Mouse (Mus musculus) neural tube, embryonic 14.5 days (tissue): ENCODE measurements at regions not wholly inside any gene's neighbourhood (a gene's known extent, or its start where the extent isn't known, plus 50 kb on each side); places are given as distances from the start of the nearest gene placed in this dataset.
A peak's percentile ranks its signal among the peaks of the same experiment; 100 is the strongest.

Experiments used
- ATAC-seq: fragments of 200-750 bp; cut with Nextera tagmentation; 2 replicates; pipeline ENCODE4 v1.8.0; 2017; ENCODE audit warnings: low read depth, mild to moderate bottlenecking, moderate TSS enrichment, moderate library complexity
- H3K27ac ChIP-seq: fragments of 300-500 bp; sonication (generic); 2 replicates; pipeline ENCODE4 v1.5.1; 2014; ENCODE audit warnings: low read depth, mild to moderate bottlenecking, control low read depth, low read length, moderate library complexity, mixed read lengths
- H3K27me3 ChIP-seq: fragments of 300-500 bp; sonication (generic); 2 replicates; pipeline ENCODE4 v1.6.1; 2014; ENCODE audit warnings: low read length; ENCODE audit not compliant: control insufficient read depth, insufficient read depth
- H3K36me3 ChIP-seq: fragments of 300-500 bp; sonication (generic); 2 replicates; pipeline ENCODE4 v1.6.1; 2014; ENCODE audit warnings: low read length, mixed read lengths; ENCODE audit not compliant: control insufficient read depth, insufficient read depth
- H3K4me1 ChIP-seq: fragments of 300-500 bp; sonication (generic); 2 replicates; pipeline ENCODE4 v1.6.1; 2014; ENCODE audit warnings: low read length; ENCODE audit not compliant: control insufficient read depth, insufficient read depth
- H3K4me2 ChIP-seq: fragments of 300-500 bp; sonication (generic); 2 replicates; pipeline ENCODE4 v1.6.1; 2014; ENCODE audit warnings: mild to moderate bottlenecking, low read depth, low read length, control low read depth
- H3K4me3 ChIP-seq: fragments of 300-500 bp; sonication (generic); 2 replicates; pipeline ENCODE4 v1.5.1; 2014; ENCODE audit warnings: low read depth, low read length, control low read depth, mixed read lengths
- H3K9ac ChIP-seq: fragments of 300-500 bp; sonication (generic); replicated peaks from 2 replicates; pipeline ENCODE4 v1.6.1; 2014; ENCODE audit warnings: low read depth, mild to moderate bottlenecking, control low read depth, low read length, mixed read lengths
- H3K9me3 ChIP-seq: fragments of 300-500 bp; sonication (generic); 2 replicates; pipeline ENCODE4 v1.6.1; 2016; ENCODE audit warnings: low read length; ENCODE audit not compliant: control insufficient read depth
- WGBS: fragments of 180-500 bp; shearing (Covaris S2); extraction: QIAGEN DNeasy Blood & Tissue Kit; methylation state at CpG from one replicate; pipeline ENCODE4 v1.1.7; 2014; 5-methylcytosine and 5-hydroxymethylcytosine counted together

DNA sequence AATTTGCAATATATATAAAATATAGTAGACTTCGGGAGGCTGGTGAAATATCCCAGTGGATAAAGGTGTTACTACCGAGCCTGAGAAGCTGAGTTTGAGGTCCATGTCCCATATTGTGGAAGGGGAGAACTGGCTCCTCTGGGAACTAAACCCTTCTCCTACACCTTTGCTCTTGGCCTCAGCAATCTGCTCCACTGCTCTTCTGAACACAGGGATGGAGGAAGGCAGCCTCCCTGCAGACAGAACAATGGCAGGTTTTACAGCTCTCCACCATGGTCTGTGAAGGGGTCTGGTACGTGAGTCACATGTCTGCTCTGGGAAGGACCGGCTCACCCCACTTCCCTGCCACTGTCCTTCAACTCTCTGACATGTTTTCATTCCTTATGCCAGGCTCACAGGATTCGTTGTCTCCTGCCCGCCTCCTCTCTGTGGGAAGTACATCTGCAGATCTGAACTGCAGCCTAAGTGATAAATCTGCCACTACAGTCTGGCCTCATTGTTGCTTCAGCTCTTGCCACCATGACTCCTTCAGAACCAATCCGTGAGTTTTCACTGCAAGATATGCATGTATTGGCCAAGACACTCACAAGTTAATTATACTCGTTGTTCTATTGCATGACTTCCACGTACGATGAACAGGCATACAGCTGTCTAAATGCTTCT, 220.0 kb upstream of the Gm9767 start:
- no peak overlapping the region for H3K4me2 ChIP-seq
- WGBS = 32% methylated on average over 10 of the region's 10 CpGs

GRCm38 (mm10) chr10:25844348-25844747, 233.7 kb upstream of the Gm9767 start:
- Histone ChIP-seq H3K4me1 (no peaks in the 10 kb centered on the region), H3K27ac (no peak overlapping the region), H3K9me3 (no peaks in the 10 kb centered on the region), H3K36me3 (no peaks in the 10 kb centered on the region), H3K9ac (no peak overlapping the region), H3K4me3 (no peak overlapping the region), H3K4me2 (no peak overlapping the region), H3K27me3 (no peaks in the 10 kb centered on the region)
- ATAC-seq = no peak

More for the DNA sequence above, 220.0 kb upstream of the Gm9767 start:
- Histone ChIP-seq H3K4me3 (no peak overlapping the region), H3K9me3 (no peaks in the 10 kb centered on the region), H3K27ac (no peak overlapping the region), H3K36me3 (no peaks in the 10 kb centered on the region), H3K4me1 (0 out of 2 replicates have a peak, but pooled peaks cover 5% of the 10 kb centered on the region), H3K27me3 (no peaks in the 10 kb centered on the region), H3K9ac (no peak overlapping the region)
- ATAC-seq = peak; percentile 56; the same call in 1 of the 2 replicates

- Histone ChIP-seq H3K4me2 (no peak overlapping the region), H3K36me3 (no peaks in the 10 kb centered on the region), H3K4me3 (no peak overlapping the region), H3K9me3 (no peaks in the 10 kb centered on the region), H3K27me3 (no peaks in the 10 kb centered on the region), H3K9ac (no peak overlapping the region), H3K27ac (no peak overlapping the region), H3K4me1 (no peaks in the 10 kb centered on the region)
- WGBS = 88% methylated on average over 2 of the region's 2 CpGs
- ATAC-seq = no peak
These were observed 248.8 kb upstream of the Gm9767 start for GRCm38 (mm10) chr10:25829275-25829674.

GRCm38 (mm10) chr10:25804223-25804622, 268.2 kb upstream of the Smlr1 start:
- Histone ChIP-seq H3K27me3 (no peaks in the 10 kb centered on the region), H3K4me1 (no peaks in the 10 kb centered on the region), H3K4me2 (no peak overlapping the region), H3K9me3 (no peaks in the 10 kb centered on the region), H3K9ac (no peak overlapping the region), H3K4me3 (no peak overlapping the region), H3K36me3 (no peaks in the 10 kb centered on the region), H3K27ac (no peak overlapping the region)
- 90% methylated on average over 3 of the region's 3 CpGs for WGBS
- ATAC-seq = no peak

DNA sequence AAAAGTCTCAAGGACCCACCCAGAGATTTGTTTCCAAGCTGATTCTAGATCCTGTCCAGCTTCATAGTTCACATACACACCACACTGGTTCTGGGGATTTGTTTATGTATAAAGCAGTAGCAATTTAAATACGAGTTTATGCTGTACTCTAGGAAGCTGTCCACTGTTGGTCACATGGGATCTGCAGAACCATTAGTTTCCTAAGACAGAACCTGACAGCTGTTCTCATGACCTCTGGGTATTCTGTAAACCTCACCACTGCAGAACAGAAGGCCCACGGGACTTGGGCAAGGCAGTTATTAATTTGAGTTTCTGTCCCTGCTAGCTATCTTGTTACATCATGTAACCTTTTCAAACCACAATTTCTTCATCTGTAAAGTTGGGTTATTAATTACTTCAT, 265.4 kb upstream of the Smlr1 start:
- no peaks in the 10 kb centered on the region for H3K9me3 ChIP-seq
- H3K36me3 ChIP-seq = no peaks in the 10 kb centered on the region
- WGBS = 74% methylated on average over 2 of the region's 2 CpGs
- no peaks in the 10 kb centered on the region for H3K27me3 ChIP-seq
- no peak overlapping the region for H3K27ac ChIP-seq
- ATAC-seq = no peak
- H3K4me2 ChIP-seq = no peak overlapping the region
- H3K4me1 ChIP-seq = no peaks in the 10 kb centered on the region
- H3K9ac ChIP-seq = no peak overlapping the region
- no peak overlapping the region for H3K4me3 ChIP-seq

GRCm38 (mm10) chr10:25798881-25799280, 262.8 kb upstream of the Smlr1 start:
- H3K27ac ChIP-seq = no peak overlapping the region
- 94% methylated on average over 2 of the region's 2 CpGs for WGBS

GRCm38 (mm10) chr10:25790363-25790821, 254.3 kb upstream of the Smlr1 start:
- ATAC-seq = no peak
- Histone ChIP-seq H3K9me3 (no peaks in the 10 kb centered on the region), H3K9ac (no peak overlapping the region), H3K27ac (no peak overlapping the region), H3K4me3 (no peak overlapping the region), H3K36me3 (no peaks in the 10 kb centered on the region), H3K4me1 (no peaks in the 10 kb centered on the region), H3K4me2 (no peak overlapping the region), H3K27me3 (no peaks in the 10 kb centered on the region)
- 61% methylated on average over 3 of the region's 3 CpGs for WGBS

More at GRCm38 (mm10) chr10:25798881-25799280, 262.8 kb upstream of the Smlr1 start:
- no peak for ATAC-seq
- H3K4me1 ChIP-seq = no peaks in the 10 kb centered on the region
- H3K9me3 ChIP-seq = no peaks in the 10 kb centered on the region
- H3K4me2 ChIP-seq = no peak overlapping the region
- no peak overlapping the region for H3K9ac ChIP-seq
- H3K4me3 ChIP-seq = no peak overlapping the region
- H3K27me3 ChIP-seq = no peaks in the 10 kb centered on the region
- no peaks in the 10 kb centered on the region for H3K36me3 ChIP-seq

DNA sequence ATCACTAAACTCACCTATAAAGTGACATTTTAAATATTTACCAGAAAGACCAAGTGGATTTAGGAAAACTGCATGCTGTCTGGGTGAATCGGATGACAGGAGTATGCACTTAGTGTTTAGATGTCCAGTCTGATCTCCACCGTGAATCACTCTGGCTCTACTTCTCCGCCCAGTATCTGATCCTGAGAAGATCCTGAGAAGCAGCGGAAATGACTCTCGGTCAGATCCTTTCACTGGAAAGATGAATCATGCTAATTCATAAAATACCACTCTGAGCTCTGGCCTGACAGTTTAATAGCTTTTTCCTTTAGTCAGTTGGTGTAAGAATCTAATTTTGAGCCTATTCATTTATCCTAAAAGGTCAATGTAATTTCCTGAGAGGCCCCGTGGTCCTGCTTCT, 252.6 kb upstream of the Smlr1 start:
- Histone ChIP-seq H3K27me3 (no peaks in the 10 kb centered on the region), H3K4me3 (no peak overlapping the region), H3K9me3 (no peaks in the 10 kb centered on the region), H3K4me1 (no peaks in the 10 kb centered on the region), H3K4me2 (no peak overlapping the region), H3K36me3 (no peaks in the 10 kb centered on the region), H3K27ac (no peak overlapping the region), H3K9ac (no peak overlapping the region)
- ATAC-seq = no peak
- WGBS = 81% methylated on average over 6 of the region's 6 CpGs

DNA sequence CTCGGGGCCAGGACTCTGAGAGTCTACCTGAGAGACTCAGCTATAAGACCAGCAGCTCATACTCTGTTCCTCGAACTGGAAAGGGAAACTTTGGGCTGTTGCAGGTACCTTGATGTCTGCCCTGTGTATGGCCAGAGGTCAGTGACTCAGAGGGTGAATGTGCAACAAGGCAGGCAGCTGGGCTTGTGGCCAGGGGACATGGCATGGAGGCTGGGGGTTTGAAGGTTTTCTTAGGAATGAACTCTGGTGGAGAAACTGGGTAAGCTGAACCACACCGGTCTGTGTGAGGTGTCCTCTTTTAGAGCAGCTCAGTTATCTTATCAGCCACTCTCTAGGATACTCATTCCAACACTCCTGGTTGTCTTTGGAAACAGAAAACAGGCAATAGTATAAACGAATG, 251.9 kb upstream of the Smlr1 start:
- no peak for ATAC-seq
- H3K36me3 ChIP-seq = no peaks in the 10 kb centered on the region
- 88% methylated on average over 4 of the region's 4 CpGs for WGBS
- H3K4me2 ChIP-seq = no peak overlapping the region
- no peaks in the 10 kb centered on the region for H3K27me3 ChIP-seq
- no peak overlapping the region for H3K4me3 ChIP-seq
- H3K9ac ChIP-seq = no peak overlapping the region
- H3K27ac ChIP-seq = no peak overlapping the region
- no peaks in the 10 kb centered on the region for H3K9me3 ChIP-seq
- no peaks in the 10 kb centered on the region for H3K4me1 ChIP-seq
